Mouse (Mus musculus) heart, postnatal 10 days (tissue): Measurements from ENCODE around the gene Pitpnm3. TPM values are rescaled to one million over a fixed set of nuclear protein-coding genes. Genes with fewer than 3 reads are reported as not detected.

Experiments used
- total RNA-seq, 2 experiments: library from RNA; stranded (reverse); gene quantifications; 2 replicates each; pipeline ENCODE4 v1.2.3; 2021

The Pitpnm3 gene
- total RNA-seq, 2 experiments from 2014 or later = 1.3 to 2.1 TPM

Other genes starting within 250 kb of the Pitpnm3 start
- under 1 TPM; 0.15 to 0.17 TPM for gene Aipl1, start 98.3 kb downstream of the Pitpnm3 start, total RNA-seq
- gene Pimreg, start 93.7 kb downstream of the Pitpnm3 start, total RNA-seq = 10 to 100 TPM; 14.3 to 17.7 TPM
- gene Gm43951, start 71.1 kb upstream of the Pitpnm3 start, total RNA-seq = under 1 TPM; 0.25 to 0.26 TPM
- gene 4933427D14Rik, start 71.7 kb upstream of the Pitpnm3 start, total RNA-seq = 1 to 10 TPM; 3.8 to 4.7 TPM
- 10 to 100 TPM; 48.7 to 51.9 TPM for gene Txndc17, start 71.8 kb upstream of the Pitpnm3 start, total RNA-seq
- gene Med31, start 79.8 kb upstream of the Pitpnm3 start, total RNA-seq = 10 to 100 TPM; 10.5 to 10.6 TPM
- not detected for gene Slc13a5, start 131.4 kb upstream of the Pitpnm3 start, total RNA-seq
- 10 to 100 TPM in 1 of 2 experiments, 1 to 10 TPM in 1; 9.1 to 11.6 TPM for gene Xaf1, start 165.9 kb upstream of the Pitpnm3 start, total RNA-seq
- gene Fbxo39, start 178.7 kb upstream of the Pitpnm3 start, total RNA-seq = not detected
- gene Tekt1, start 226.7 kb upstream of the Pitpnm3 start, total RNA-seq = under 1 TPM in 1 of 2 experiments, not detected in 1; 0.19 TPM